Mouse (Mus musculus) C2C12 (cell line): Measurements from ENCODE around the gene Xlr3a.
"Not testable (repeated sequence)": the region's sequence is repeated elsewhere in the genome, so short reads cannot be mapped to it uniquely, and the experiment has no call there.

Experiments
- CTCF ChIP-seq: IDR thresholded peaks from one replicate; pipeline ENCODE4 v1.5.1; 2011; ENCODE audit not compliant: control insufficient read depth, insufficient read depth, insufficient read length
- MAX ChIP-seq: IDR thresholded peaks from one replicate; pipeline ENCODE4 v1.6.1; 2011; ENCODE audit warnings: mild to moderate bottlenecking, control low read depth
- MYOG ChIP-seq: IDR thresholded peaks from one replicate; pipeline ENCODE4 v1.6.1; 2011; ENCODE audit not compliant: control insufficient read depth, insufficient read length; ENCODE audit errors: extremely low read depth
- USF1 ChIP-seq: IDR thresholded peaks from one replicate; pipeline ENCODE4 v1.6.1; 2011; ENCODE audit warnings: low read depth, mild to moderate bottlenecking, control low read depth, moderate library complexity

DNA sequence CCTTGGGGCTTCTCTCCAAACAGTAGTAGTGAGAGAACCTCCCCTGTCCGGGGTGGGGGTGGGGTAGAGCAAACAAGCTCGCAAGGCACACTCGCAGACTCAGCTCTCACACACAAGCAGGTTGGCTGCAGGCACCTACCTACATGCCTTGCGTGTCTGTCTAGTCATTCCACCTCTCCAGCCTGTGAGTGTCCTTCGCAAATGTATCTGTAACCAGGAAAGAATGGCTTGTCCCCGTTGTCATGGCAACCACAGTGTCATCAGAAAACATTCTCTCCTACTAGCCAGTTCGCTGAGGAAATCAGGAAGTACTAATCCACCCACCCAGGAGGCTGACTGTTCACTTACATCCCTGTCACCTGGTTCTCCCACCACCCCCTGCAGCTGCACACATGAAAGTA is 46.3 kb upstream of the Xlr3a start:
- not testable (repeated sequence) for TF ChIP-seq MAX, CTCF, MYOG, USF1
